Mouse (Mus musculus) megakaryocyte, adult 5-6 weeks (primary cell): ENCODE results near the gene Olfr649. TPM values are rescaled to one million over a fixed set of nuclear protein-coding genes. Genes with fewer than 3 reads are reported as not detected.
A peak's percentile ranks its signal among the peaks of the same experiment; 100 is the strongest.

Experiments used
- ATAC-seq: 2 replicates; pipeline ENCODE4 v1.8.0; 2016; ENCODE audit warnings: mild to moderate bottlenecking, inconsistent platforms; ENCODE audit not compliant: poor library complexity, severe bottlenecking
- total RNA-seq, 2 experiments: library from RNA; stranded (forward) in 1 of 2; stranded (reverse) in 1 of 2; fragments of 153-499, 151-499 nt in 1 of 2; fragments of 221-1000, 200-1000 nt in 1 of 2; gene quantifications; 2 replicates each; pipeline versions ENCODE4 v1.2.3 to v1.2.4; 2015 to 2017

The Olfr649 gene
- total RNA-seq (2015) (not detected in 2 replicates), total RNA-seq (2017) (not detected in 2 replicates)

GRCm38 (mm10) chr7:104195885-104196284 lies at the start of gene Olfr649:
TSS of gene Olfr649 (minus strand) at chr7:104195985.
- ATAC-seq, result no peak

- peak; percentile 89 for ATAC-seq
These were observed 48.7 kb upstream of the Olfr649 start, which contains the start of gene Trim34a for GRCm38 (mm10) chr7:104244287-104245181. TSS of gene Trim34a (plus strand) at chr7:104244457.

- ATAC-seq, result no peak
These were observed 47.8 kb upstream of the Olfr649 start for GRCm38 (mm10) chr7:104243616-104244015.

- ATAC-seq, result peak; percentile 59
These were observed 45.1 kb upstream of the Olfr649 start for GRCm38 (mm10) chr7:104240857-104241256.

- peak; percentile 97 for ATAC-seq
These were observed 35.4 kb upstream of the Olfr649 start for GRCm38 (mm10) chr7:104231203-104231602.

GRCm38 (mm10) chr7:104218701-104219569 lies 23.1 kb upstream of the Olfr649 start, which contains the start of gene Trim6:
TSS of gene Trim6 (plus strand) at chr7:104218793.
- peak; percentile 55 for ATAC-seq

GRCm38 (mm10) chr7:104217881-104218280 lies 22.1 kb upstream of the Olfr649 start:
- peak; percentile 54 for ATAC-seq

- ATAC-seq, result peak; percentile 66
These were observed 20.3 kb upstream of the Olfr649 start for GRCm38 (mm10) chr7:104216011-104216535.

- peak; percentile 99 for ATAC-seq
These were observed 10.4 kb upstream of the Olfr649 start for GRCm38 (mm10) chr7:104206197-104206596.

- peak; percentile 99 for ATAC-seq
These were observed 4.0 kb upstream of the Olfr649 start for GRCm38 (mm10) chr7:104199822-104200221.

GRCm38 (mm10) chr7:104191275-104191674 lies 4.5 kb downstream of the Olfr649 start:
- peak; percentile 27; the same call in 1 of the 2 replicates for ATAC-seq

GRCm38 (mm10) chr7:104183292-104183691 lies 12.5 kb downstream of the Olfr649 start, which contains the start of gene Olfr648:
TSS of gene Olfr648 (minus strand) at chr7:104183392.
- ATAC-seq, result no peak

- no peak for ATAC-seq
These were observed 16.7 kb downstream of the Olfr649 start for GRCm38 (mm10) chr7:104179074-104179473.

GRCm38 (mm10) chr7:104178422-104179054 lies 17.2 kb downstream of the Olfr649 start:
- no peak for ATAC-seq

GRCm38 (mm10) chr7:104175085-104175484 lies 20.7 kb downstream of the Olfr649 start:
- no peak for ATAC-seq

GRCm38 (mm10) chr7:104169634-104170204 lies 26.1 kb downstream of the Olfr649 start:
- ATAC-seq, result peak; percentile 69

- peak; percentile 63 for ATAC-seq
These were observed 28.7 kb downstream of the Olfr649 start for GRCm38 (mm10) chr7:104167105-104167504.

- ATAC-seq, result no peak
These were observed 45.3 kb downstream of the Olfr649 start, which contains the start of gene Ubqlnl for GRCm38 (mm10) chr7:104150456-104150855. TSS of gene Ubqlnl (minus strand) at chr7:104150556.

GRCm38 (mm10) chr7:104143179-104143578 lies 52.6 kb downstream of the Olfr649 start, which contains the start of gene Ubqln3:
TSS of gene Ubqln3 (minus strand) at chr7:104143279.
- no peak for ATAC-seq
